Mouse (Mus musculus): ENCODE data around the gene Nlrp6. TPM values are rescaled to one million over a fixed set of nuclear protein-coding genes. Genes with fewer than 3 reads are reported as not detected.

Nlrp6 gene
- polyA plus RNA-seq, 1 experiment from 2014 or later = 2.1 TPM

- 91% methylated on average over 7 of the region's 7 CpGs for WGBS
- DNase-seq (ENCODE audit: low spot score) = no peak
- H3K27me3 ChIP-seq (ENCODE audit: insufficient read depth, low read length) = no peaks in the 10 kb centered on the region
These were observed 13.0 kb upstream of the Nlrp6 start for GRCm38 (mm10) chr7:140907697-140908096.

GRCm38 (mm10) chr7:140908181-140908580, 12.5 kb upstream of the Nlrp6 start:
- DNase-seq (ENCODE audit: low spot score) = no peak
- no peaks in the 10 kb centered on the region for H3K27me3 ChIP-seq (ENCODE audit: insufficient read depth, low read length)
- peak overlapping the region; percentile 67; the same call in 1 of the 2 replicates for H3K4me2 ChIP-seq (ENCODE audit: low read length)
- no peaks in the 10 kb centered on the region for H3K4me1 ChIP-seq (replicated peaks; ENCODE audit: insufficient read depth, low read length)
- no peak for ATAC-seq (replicated peaks; ENCODE audit: low FRiP score, low read depth)
- H3K4me3 ChIP-seq (replicated peaks; ENCODE audit: low read depth, low read length) = no peak overlapping the region
- no peak overlapping the region for H3K9ac ChIP-seq (ENCODE audit: low read depth, low read length)
- 45% methylated on average over 7 of the region's 7 CpGs for WGBS
- H3K27ac ChIP-seq = no peak overlapping the region
- TF ChIP-seq CTCF (IDR thresholded peaks at IDR 0.05; ENCODE audit: low read depth) = no peak
- H3K36me3 ChIP-seq (ENCODE audit: insufficient read depth, low read length) = no peaks in the 10 kb centered on the region
- H3K9me3 ChIP-seq (replicated peaks; ENCODE audit: low read length) = no peaks in the 10 kb centered on the region

More at GRCm38 (mm10) chr7:140907697-140908096, 13.0 kb upstream of the Nlrp6 start:
- Histone ChIP-seq H3K4me3 (replicated peaks; ENCODE audit: low read depth, low read length) (no peak overlapping the region), H3K4me1 (replicated peaks; ENCODE audit: insufficient read depth, low read length) (no peaks in the 10 kb centered on the region), H3K9me3 (replicated peaks; ENCODE audit: low read length) (no peaks in the 10 kb centered on the region), H3K4me2 (ENCODE audit: low read length) (no peak overlapping the region), H3K36me3 (ENCODE audit: insufficient read depth, low read length) (no peaks in the 10 kb centered on the region), H3K27ac (no peak overlapping the region), H3K9ac (ENCODE audit: low read depth, low read length) (no peak overlapping the region)
- TF ChIP-seq CTCF (IDR thresholded peaks at IDR 0.05; ENCODE audit: low read depth) = peak; percentile 52
- no peak for ATAC-seq (replicated peaks; ENCODE audit: low FRiP score, low read depth)

- peak; percentile 50; the same call in 1 of the 2 replicates for ATAC-seq (replicated peaks; ENCODE audit: low FRiP score, low read depth)
- under 1% methylated on average over 19 of the region's 19 CpGs for WGBS
- peak overlapping the region; percentile 27 for H3K4me3 ChIP-seq (replicated peaks; ENCODE audit: low read depth, low read length)
- peak; percentile 89 for DNase-seq (ENCODE audit: low spot score)
- H3K9ac ChIP-seq (ENCODE audit: low read depth, low read length) = no peak overlapping the region
- no peaks in the 10 kb centered on the region for H3K4me1 ChIP-seq (replicated peaks; ENCODE audit: insufficient read depth, low read length)
- H3K4me2 ChIP-seq (ENCODE audit: low read length) = peak overlapping the region; percentile 67
- H3K27ac ChIP-seq = no peak overlapping the region
- H3K36me3 ChIP-seq (ENCODE audit: insufficient read depth, low read length) = no peaks in the 10 kb centered on the region
- TF ChIP-seq CTCF (IDR thresholded peaks at IDR 0.05; ENCODE audit: low read depth) = peak; percentile 91
- H3K27me3 ChIP-seq (ENCODE audit: insufficient read depth, low read length) = no peaks in the 10 kb centered on the region
- no peaks in the 10 kb centered on the region for H3K9me3 ChIP-seq (replicated peaks; ENCODE audit: low read length)
These were observed 12.0 kb upstream of the Nlrp6 start for GRCm38 (mm10) chr7:140908634-140909107.

GRCm38 (mm10) chr7:140912293-140912692, 8.4 kb upstream of the Nlrp6 start:
- 59% methylated on average over 3 of the region's 3 CpGs for WGBS
- no peak for TF ChIP-seq CTCF (IDR thresholded peaks at IDR 0.05; ENCODE audit: low read depth)
- H3K27ac ChIP-seq = peak overlapping the region; percentile 37; the same call in 1 of the 2 replicates
- no peaks in the 10 kb centered on the region for H3K36me3 ChIP-seq (ENCODE audit: insufficient read depth, low read length)
- no peaks in the 10 kb centered on the region for H3K27me3 ChIP-seq (ENCODE audit: insufficient read depth, low read length)
- H3K9me3 ChIP-seq (replicated peaks; ENCODE audit: low read length) = no peaks in the 10 kb centered on the region
- no peaks in the 10 kb centered on the region for H3K4me1 ChIP-seq (replicated peaks; ENCODE audit: insufficient read depth, low read length)
- H3K4me2 ChIP-seq (ENCODE audit: low read length) = no peak overlapping the region
- ATAC-seq (replicated peaks; ENCODE audit: low FRiP score, low read depth) (no peak), DNase-seq (ENCODE audit: low spot score) (no peak)
- H3K9ac ChIP-seq (ENCODE audit: low read depth, low read length) = no peak overlapping the region
- no peak overlapping the region for H3K4me3 ChIP-seq (replicated peaks; ENCODE audit: low read depth, low read length)

GRCm38 (mm10) chr7:140912846-140913482, 7.7 kb upstream of the Nlrp6 start:
- no peaks in the 10 kb centered on the region for H3K36me3 ChIP-seq (ENCODE audit: insufficient read depth, low read length)
- no peaks in the 10 kb centered on the region for H3K9me3 ChIP-seq (replicated peaks; ENCODE audit: low read length)
- ATAC-seq (replicated peaks; ENCODE audit: low FRiP score, low read depth) (peak; percentile 50; the same call in 1 of the 2 replicates), DNase-seq (ENCODE audit: low spot score) (no peak)
- H3K4me2 ChIP-seq (ENCODE audit: low read length) = no peak overlapping the region
- H3K4me3 ChIP-seq (replicated peaks; ENCODE audit: low read depth, low read length) = no peak overlapping the region
- H3K27me3 ChIP-seq (ENCODE audit: insufficient read depth, low read length) = no peaks in the 10 kb centered on the region
- no peak for TF ChIP-seq CTCF (IDR thresholded peaks at IDR 0.05; ENCODE audit: low read depth)
- WGBS = 58% methylated on average over 5 of the region's 5 CpGs
- no peak overlapping the region for H3K9ac ChIP-seq (ENCODE audit: low read depth, low read length)
- H3K4me1 ChIP-seq (replicated peaks; ENCODE audit: insufficient read depth, low read length) = no peaks in the 10 kb centered on the region
- H3K27ac ChIP-seq = peak overlapping the region; percentile 37; the same call in 1 of the 2 replicates

GRCm38 (mm10) chr7:140914031-140914690, 6.5 kb upstream of the Nlrp6 start:
- Histone ChIP-seq H3K9ac (ENCODE audit: low read depth, low read length) (no peak overlapping the region), H3K4me2 (ENCODE audit: low read length) (no peak overlapping the region), H3K27me3 (ENCODE audit: insufficient read depth, low read length) (no peaks in the 10 kb centered on the region), H3K36me3 (ENCODE audit: insufficient read depth, low read length) (no peaks in the 10 kb centered on the region), H3K9me3 (replicated peaks; ENCODE audit: low read length) (no peaks in the 10 kb centered on the region), H3K4me1 (replicated peaks; ENCODE audit: insufficient read depth, low read length) (no peaks in the 10 kb centered on the region), H3K27ac (no peak overlapping the region), H3K4me3 (replicated peaks; ENCODE audit: low read depth, low read length) (no peak overlapping the region)
- DNase-seq (ENCODE audit: low spot score) = no peak
- TF ChIP-seq CTCF (IDR thresholded peaks at IDR 0.05; ENCODE audit: low read depth) = no peak
- ATAC-seq (replicated peaks; ENCODE audit: low FRiP score, low read depth) = no peak
- WGBS = 80% methylated on average over 8 of the region's 8 CpGs

Measured in kidney, postnatal 0 days (tissue).